Mouse (Mus musculus) ES-E14 (cell line): Measurements from ENCODE around the gene Bmp6.
A peak's percentile ranks its signal among the peaks of the same experiment; 100 is the strongest.

Source experiments
- HCFC1 ChIP-seq: IDR thresholded peaks from 2 replicates; pipeline ENCODE4 v1.6.1; 2012; ENCODE audit warnings: low read length, inconsistent platforms, borderline replicate concordance; ENCODE audit not compliant: insufficient read depth
- MAFK ChIP-seq: IDR thresholded peaks from 2 replicates; pipeline ENCODE4 v1.6.1; 2014; ENCODE audit warnings: mild to moderate bottlenecking, low read depth, low read length, inconsistent platforms; ENCODE audit not compliant: insufficient read depth
- ZC3H11A ChIP-seq: IDR thresholded peaks from 2 replicates; pipeline ENCODE4 v1.6.1; 2012; ENCODE audit warnings: low read depth, mild to moderate bottlenecking, inconsistent platforms, low read length, borderline replicate concordance
- ZNF384 ChIP-seq: IDR thresholded peaks from 2 replicates; pipeline ENCODE4 v1.6.1; 2012; ENCODE audit warnings: low read depth, low read length, inconsistent platforms

DNA sequence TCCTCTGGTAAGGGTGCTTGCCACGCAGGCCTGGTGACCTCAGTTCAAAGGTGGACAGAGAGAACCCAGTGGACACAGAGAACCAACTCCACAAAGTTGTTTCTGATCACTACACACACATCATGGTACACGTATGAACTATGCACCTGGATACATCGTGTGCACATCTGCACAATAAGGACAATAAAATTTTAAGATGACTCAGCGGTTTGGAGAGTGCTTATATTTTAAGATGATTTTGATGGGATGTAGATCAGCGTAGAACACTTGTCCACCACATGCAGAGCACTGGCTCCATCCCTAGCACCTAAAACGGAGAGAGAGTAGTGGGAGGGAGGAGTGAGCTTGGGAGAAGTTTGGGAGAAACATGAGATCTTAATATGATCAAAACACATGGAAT is 128.6 kb downstream of the Bmp6 start:
- TF ChIP-seq ZNF384, result no peak
- TF ChIP-seq HCFC1, result no peak
- TF ChIP-seq MAFK, result peak; percentile 58; the same call in 1 of the 2 replicates
- TF ChIP-seq ZC3H11A, result no peak
